Comparison of ENCODE assay signal across 22 mouse cellular contexts in genomic region chr6:11353599-11353998, GRCm38 (mm10).
"Had no signal": no experiment of that assay in that cellular context is flagged by ENCODE, and none has a peak within 500 bp of the region (broad histone marks: within the 10 kb centered on the region; RNA-seq: fewer than 3 reads in every experiment).

No protein-coding gene starts in this region.

- H3K9me3 ChIP-seq: intestine, embryonic 15.5 days; limb, embryonic 13.5 days; liver, embryonic 12.5 days; liver, embryonic 15.5 days; megakaryocyte, embryonic 14.5 days; midbrain, embryonic 10.5 days; midbrain, embryonic 13.5 days; neural tube, embryonic 13.5 days had no signal

- H3K27me3 ChIP-seq: intestine, embryonic 15.5 days; limb, embryonic 13.5 days; liver, embryonic 12.5 days; liver, embryonic 15.5 days; megakaryocyte, embryonic 14.5 days; midbrain, embryonic 13.5 days; neural tube, embryonic 13.5 days had no signal

- H3K36me3 ChIP-seq: intestine, embryonic 15.5 days; limb, embryonic 13.5 days; liver, embryonic 12.5 days; liver, embryonic 15.5 days; midbrain, embryonic 10.5 days; midbrain, embryonic 13.5 days; neural tube, embryonic 13.5 days had no signal

- H3K4me2 ChIP-seq: intestine, embryonic 15.5 days; limb, embryonic 13.5 days; liver, embryonic 12.5 days; liver, embryonic 15.5 days; midbrain, embryonic 13.5 days; neural tube, embryonic 13.5 days had no signal

- DNase-seq: kidney, adult 11 months; kidney, adult 8-10 months; kidney, postnatal 14 days; kidney, postnatal 4 days; left cerebral cortex, postnatal 4 days; liver; lung, adult 18-20 months; lung, postnatal 14 days; retina, postnatal 1 day; thymus, adult 2 months; thymus, postnatal 14 days; thymus, postnatal 4 days had no signal

- H3K27ac ChIP-seq: intestine, embryonic 15.5 days; limb, embryonic 13.5 days; liver, embryonic 12.5 days; liver, embryonic 15.5 days; midbrain, embryonic 10.5 days; midbrain, embryonic 13.5 days; neural tube, embryonic 13.5 days had no signal

- ATAC-seq: intestine, embryonic 15.5 days; liver, embryonic 12.5 days; midbrain, embryonic 13.5 days; midbrain, embryonic 16.5 days had no signal

- H3K4me3 ChIP-seq: intestine, embryonic 15.5 days; limb, embryonic 13.5 days; liver, embryonic 12.5 days; liver, embryonic 15.5 days; megakaryocyte, embryonic 14.5 days; midbrain, embryonic 10.5 days; midbrain, embryonic 13.5 days; myocyte; neural tube, embryonic 13.5 days had no signal

- H3K9ac ChIP-seq: intestine, embryonic 15.5 days; limb, embryonic 13.5 days; liver, embryonic 12.5 days; liver, embryonic 15.5 days; midbrain, embryonic 13.5 days; neural tube, embryonic 13.5 days had no signal

- H3K4me1 ChIP-seq: intestine, embryonic 15.5 days; limb, embryonic 13.5 days; liver, embryonic 12.5 days; liver, embryonic 15.5 days; megakaryocyte, embryonic 14.5 days; midbrain, embryonic 10.5 days; midbrain, embryonic 13.5 days; neural tube, embryonic 13.5 days had no signal
